ENCODE assay signal across 9 mouse cellular contexts in the genomic region with DNA sequence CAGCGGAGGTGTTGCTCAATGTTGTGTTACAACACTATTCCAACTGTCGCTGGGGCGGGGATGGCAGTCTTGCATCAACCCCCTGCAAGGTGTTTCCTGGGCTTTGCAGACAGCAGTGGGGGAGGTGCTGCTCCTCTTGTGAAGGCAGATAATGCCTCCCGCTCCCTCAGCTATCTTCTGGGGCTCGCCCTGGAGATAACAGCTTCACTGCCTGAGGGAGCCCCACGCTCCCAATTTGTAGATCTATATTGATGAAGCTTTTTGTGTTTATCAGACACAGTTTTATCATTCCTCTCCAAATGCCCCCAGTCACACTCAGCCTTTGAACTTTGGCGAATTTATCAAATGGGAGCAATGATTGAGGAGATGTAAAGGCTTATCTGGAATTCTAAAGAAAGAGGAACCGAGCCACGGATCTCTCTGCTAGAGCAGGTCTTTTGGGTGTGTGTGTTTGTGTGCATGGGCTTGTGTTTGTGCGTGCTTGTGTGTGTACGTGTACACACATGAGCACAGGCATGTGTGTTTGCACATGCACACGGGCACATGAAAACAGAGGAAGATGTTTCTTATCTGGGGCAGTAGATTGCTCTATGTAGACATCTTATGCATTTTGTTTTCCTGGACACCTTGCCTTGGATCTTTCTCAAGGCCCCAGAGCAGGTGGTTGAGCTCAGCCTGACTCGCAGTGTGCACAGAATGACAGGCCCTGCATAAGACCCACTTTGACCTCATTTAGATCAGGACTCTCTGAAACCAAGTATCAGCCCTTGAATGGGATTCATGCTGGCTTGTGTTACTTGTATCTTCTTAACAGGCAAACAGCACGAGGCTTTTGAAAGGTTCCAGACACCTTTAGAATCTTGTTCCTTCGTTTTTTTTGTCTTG.
A peak's percentile ranks its signal among the peaks of the same experiment; 100 is the strongest.
DNase-seq lines count a peak whose midpoint lies in the region; ATAC-seq and TF ChIP-seq lines count a peak whose summit lies in the region.
"Had no signal": no experiment of that assay in that cellular context is flagged by ENCODE, and none has a peak within 500 bp of the region (broad histone marks: within the 10 kb centered on the region; RNA-seq: fewer than 3 reads in every experiment).

No protein-coding gene starts in this region.

- WGBS in lung, embryonic 14.5 days, result 24% methylated on average over 15 of the region's 15 CpGs
- 27% methylated on average over 15 of the region's 15 CpGs for WGBS in stomach, embryonic 16.5 days
- 34% methylated on average over 15 of the region's 15 CpGs for WGBS in midbrain, embryonic 16.5 days

- no peak for TF ChIP-seq CTCF in lung, embryonic 14.5 days (IDR thresholded peaks at IDR 0.05; ENCODE audit: low read depth)

- ATAC-seq in common myeloid progenitor, adult 5-6 weeks (replicated peaks; ENCODE audit: low read depth, poor library complexity, severe bottlenecking), result peak; percentile 88
- peak; percentile 38 for ATAC-seq in lung, embryonic 14.5 days (ENCODE audit: insufficient read depth)
- ATAC-seq in stomach, embryonic 16.5 days (ENCODE audit: insufficient read depth, low FRiP score), result peak; percentile 40; the same call in 1 of the 2 replicates
- no peak for ATAC-seq in midbrain, embryonic 16.5 days

- H3K9me3 ChIP-seq in lung, embryonic 14.5 days (ENCODE audit: low read depth, low read length), result no peaks in the 10 kb centered on the region
- H3K9me3 ChIP-seq in stomach, embryonic 16.5 days (replicated peaks; ENCODE audit: control insufficient read depth, low read length), result no peaks in the 10 kb centered on the region
- H3K9me3 ChIP-seq in midbrain, embryonic 16.5 days (replicated peaks; ENCODE audit: control insufficient read depth, low read length, poor library complexity, severe bottlenecking), result no peaks in the 10 kb centered on the region
- H3K9me3 ChIP-seq: limb, embryonic 12.5 days had no signal

- H3K4me2 ChIP-seq in lung, embryonic 14.5 days, result no peak overlapping the region
- H3K4me2 ChIP-seq in stomach, embryonic 16.5 days (ENCODE audit: low read depth, low read length), result no peak overlapping the region
- H3K4me2 ChIP-seq in midbrain, embryonic 16.5 days (ENCODE audit: low read length), result no peak overlapping the region
- H3K4me2 ChIP-seq: limb, embryonic 12.5 days had no signal

- peaks cover 9% of the 10 kb centered on the region for H3K4me1 ChIP-seq in lung, embryonic 14.5 days (ENCODE audit: insufficient read depth)
- H3K4me1 ChIP-seq in stomach, embryonic 16.5 days (ENCODE audit: control insufficient read depth, insufficient read depth, low read length), result no peaks in the 10 kb centered on the region
- H3K4me1 ChIP-seq in midbrain, embryonic 16.5 days (ENCODE audit: control insufficient read depth, insufficient read depth, low read length), result peaks cover 3% of the 10 kb centered on the region; the same call in 1 of the 2 replicates

- H3K36me3 ChIP-seq in lung, embryonic 14.5 days (ENCODE audit: insufficient read depth), result no peaks in the 10 kb centered on the region
- H3K36me3 ChIP-seq in stomach, embryonic 16.5 days (ENCODE audit: control insufficient read depth, insufficient read depth, low read length), result no peaks in the 10 kb centered on the region
- no peaks in the 10 kb centered on the region for H3K36me3 ChIP-seq in midbrain, embryonic 16.5 days (ENCODE audit: control insufficient read depth, insufficient read depth, low read length)
- H3K36me3 ChIP-seq: limb, embryonic 12.5 days had no signal

- H3K9ac ChIP-seq in lung, embryonic 14.5 days, result no peak overlapping the region
- H3K9ac ChIP-seq in stomach, embryonic 16.5 days (ENCODE audit: low read length), result no peak overlapping the region
- no peak overlapping the region for H3K9ac ChIP-seq in midbrain, embryonic 16.5 days (ENCODE audit: low read depth, low read length)
- H3K9ac ChIP-seq: limb, embryonic 12.5 days had no signal

- H3K27ac ChIP-seq in lung, embryonic 14.5 days (ENCODE audit: low read depth), result no peak overlapping the region
- H3K27ac ChIP-seq in stomach, embryonic 16.5 days (ENCODE audit: low read length), result no peak overlapping the region
- no peak overlapping the region for H3K27ac ChIP-seq in midbrain, embryonic 16.5 days (ENCODE audit: low read length)
- H3K27ac ChIP-seq: limb, embryonic 12.5 days had no signal

- intact Hi-C loops in gastrocnemius, postnatal 36 days (cut with DNase I), result no loop called here

- H3K27me3 ChIP-seq in lung, embryonic 14.5 days (ENCODE audit: insufficient read depth, low read length), result no peaks in the 10 kb centered on the region; the same call in 1 of the 2 replicates
- H3K27me3 ChIP-seq in stomach, embryonic 16.5 days (ENCODE audit: control insufficient read depth, insufficient read depth, low read length), result no peaks in the 10 kb centered on the region
- no peaks in the 10 kb centered on the region for H3K27me3 ChIP-seq in midbrain, embryonic 16.5 days (ENCODE audit: control insufficient read depth, insufficient read depth, low read depth, low read length)

- DNase-seq in adrenal gland, postnatal 14 days, result peak; percentile 32
- DNase-seq in adrenal gland, postnatal 25 days, result no peak
- DNase-seq in lung, embryonic 14.5 days, result peak; percentile 48
- DNase-seq in retina, embryonic 14.5 days (ENCODE audit: low spot score), result no peak
- DNase-seq in gastrocnemius, postnatal 36 days, result no peak

- H3K4me3 ChIP-seq in lung, embryonic 14.5 days (ENCODE audit: low read depth, low read length), result no peak overlapping the region
- H3K4me3 ChIP-seq in stomach, embryonic 16.5 days (replicated peaks; ENCODE audit: low read length), result no peak overlapping the region
- no peak overlapping the region for H3K4me3 ChIP-seq in midbrain, embryonic 16.5 days (ENCODE audit: low read depth, low read length)
- H3K4me3 ChIP-seq: limb, embryonic 12.5 days had no signal

Comparison
In these comparisons a context has a peak if more than half of its experiments do, and no peak if none do; other contexts are left out.
1. DNase-seq: peak in adrenal gland, postnatal 14 days (single experiment) and lung, embryonic 14.5 days (single experiment); none in adrenal gland, postnatal 25 days (single experiment), retina, embryonic 14.5 days (single experiment) and gastrocnemius, postnatal 36 days (0 of 2).